Mouse (Mus musculus) macrophage (primary cell): ENCODE measurements at regions not wholly inside any gene's neighbourhood (a gene's known extent, or its start where the extent isn't known, plus 50 kb on each side); places are given as distances from the start of the nearest gene placed in this dataset.

Experiments used
- H3K27ac ChIP-seq: fragments of 350-480 bp; formaldehyde crosslinking; 2 replicates; pipeline ENCODE4 v1.9.0; 2021
- H3K36me3 ChIP-seq: fragments of 350-480 bp; formaldehyde crosslinking; 2 replicates; pipeline ENCODE4 v1.9.0; 2021; ENCODE audit errors: inconsistent target
- H3K4me3 ChIP-seq: fragments of 350-480 bp; formaldehyde crosslinking; 2 replicates; pipeline ENCODE4 v1.9.0; 2021; ENCODE audit errors: inconsistent target
- H3K79me2 ChIP-seq: fragments of 350-480 bp; formaldehyde crosslinking; 2 replicates; pipeline ENCODE4 v1.9.0; 2021; ENCODE audit errors: inconsistent target
- WGBS: methylation state at CpG from one replicate; pipeline ENCODE4 v1.1.7; 2026; ENCODE audit warnings: inconsistent platforms; ENCODE audit not compliant: missing documents; 5-methylcytosine and 5-hydroxymethylcytosine counted together

GRCm38 (mm10) chr2:117901311-117901710, 210.4 kb upstream of the Thbs1 start:
- H3K79me2 ChIP-seq = no peaks in the 10 kb centered on the region
- H3K36me3 ChIP-seq = no peaks in the 10 kb centered on the region
- 89% methylated on average over 2 of the region's 2 CpGs for WGBS
- no peak overlapping the region for H3K27ac ChIP-seq
- no peak overlapping the region for H3K4me3 ChIP-seq

GRCm38 (mm10) chr2:117902837-117903236, 208.8 kb upstream of the Thbs1 start:
- Histone ChIP-seq H3K4me3 (no peak overlapping the region), H3K27ac (no peak overlapping the region), H3K79me2 (no peaks in the 10 kb centered on the region), H3K36me3 (no peaks in the 10 kb centered on the region)
- WGBS = 94% methylated on average over 5 of the region's 5 CpGs

- H3K36me3 ChIP-seq = no peaks in the 10 kb centered on the region
- H3K79me2 ChIP-seq = no peaks in the 10 kb centered on the region
- H3K27ac ChIP-seq = no peak overlapping the region
- H3K4me3 ChIP-seq = no peak overlapping the region
- 87% methylated on average over 2 of the region's 2 CpGs for WGBS
These were observed 208.0 kb upstream of the Thbs1 start for GRCm38 (mm10) chr2:117903705-117904104.

GRCm38 (mm10) chr2:117906509-117906908, 205.2 kb upstream of the Thbs1 start:
- no peaks in the 10 kb centered on the region for H3K79me2 ChIP-seq
- WGBS = 100% methylated on average over 2 of the region's 2 CpGs
- H3K4me3 ChIP-seq = no peak overlapping the region
- no peak overlapping the region for H3K27ac ChIP-seq
- no peaks in the 10 kb centered on the region for H3K36me3 ChIP-seq

- WGBS = 75% methylated on average over 1 of the region's 1 CpGs
- H3K27ac ChIP-seq = no peak overlapping the region
These were observed 200.9 kb upstream of the Thbs1 start for GRCm38 (mm10) chr2:117910781-117911180.

GRCm38 (mm10) chr2:117912722-117913121, 199.0 kb upstream of the Thbs1 start:
- WGBS = 49% methylated on average over 2 of the region's 2 CpGs
- Histone ChIP-seq H3K27ac (no peak overlapping the region), H3K4me3 (no peak overlapping the region), H3K36me3 (no peaks in the 10 kb centered on the region), H3K79me2 (no peaks in the 10 kb centered on the region)

More at GRCm38 (mm10) chr2:117910781-117911180, 200.9 kb upstream of the Thbs1 start:
- no peak overlapping the region for H3K4me3 ChIP-seq
- H3K79me2 ChIP-seq = no peaks in the 10 kb centered on the region
- no peaks in the 10 kb centered on the region for H3K36me3 ChIP-seq

GRCm38 (mm10) chr2:117913846-117914245, 197.8 kb upstream of the Thbs1 start:
- 25% methylated on average over 4 of the region's 4 CpGs for WGBS
- Histone ChIP-seq H3K79me2 (no peaks in the 10 kb centered on the region), H3K4me3 (no peak overlapping the region), H3K27ac (peak overlapping the region; percentile 12; the same call in 1 of the 2 replicates), H3K36me3 (no peaks in the 10 kb centered on the region)

- no peak overlapping the region for H3K27ac ChIP-seq
- WGBS = 97% methylated on average over 2 of the region's 2 CpGs
- H3K79me2 ChIP-seq = no peaks in the 10 kb centered on the region
- no peak overlapping the region for H3K4me3 ChIP-seq
- H3K36me3 ChIP-seq = no peaks in the 10 kb centered on the region
These were observed 195.9 kb upstream of the Thbs1 start for GRCm38 (mm10) chr2:117915821-117916220.

- no peaks in the 10 kb centered on the region for H3K79me2 ChIP-seq
- H3K27ac ChIP-seq = no peak overlapping the region
- H3K36me3 ChIP-seq = no peaks in the 10 kb centered on the region
- WGBS = 100% methylated on average over 3 of the region's 3 CpGs
- H3K4me3 ChIP-seq = no peak overlapping the region
These were observed 194.5 kb upstream of the Thbs1 start for GRCm38 (mm10) chr2:117917181-117917580.

- 94% methylated on average over 5 of the region's 5 CpGs for WGBS
- H3K27ac ChIP-seq = no peak overlapping the region
- H3K4me3 ChIP-seq = no peak overlapping the region
- H3K36me3 ChIP-seq = no peaks in the 10 kb centered on the region
- H3K79me2 ChIP-seq = no peaks in the 10 kb centered on the region
These were observed 186.8 kb upstream of the Thbs1 start for GRCm38 (mm10) chr2:117924877-117925276.

- Histone ChIP-seq H3K36me3 (no peaks in the 10 kb centered on the region), H3K79me2 (no peaks in the 10 kb centered on the region), H3K4me3 (no peak overlapping the region), H3K27ac (no peak overlapping the region)
- WGBS = 34% methylated on average over 5 of the region's 5 CpGs
These were observed 186.3 kb upstream of the Thbs1 start for GRCm38 (mm10) chr2:117925412-117925811.

- no peak overlapping the region for H3K27ac ChIP-seq
- no peaks in the 10 kb centered on the region for H3K36me3 ChIP-seq
- H3K79me2 ChIP-seq = no peaks in the 10 kb centered on the region
- H3K4me3 ChIP-seq = no peak overlapping the region
- WGBS = 92% methylated on average over 5 of the region's 6 CpGs
These were observed 183.6 kb upstream of the Thbs1 start for GRCm38 (mm10) chr2:117928062-117928461.

GRCm38 (mm10) chr2:117929586-117929985, 182.1 kb upstream of the Thbs1 start:
- no peaks in the 10 kb centered on the region for H3K36me3 ChIP-seq
- H3K79me2 ChIP-seq = no peaks in the 10 kb centered on the region
- 100% methylated on average over 1 of the region's 1 CpGs for WGBS
- H3K4me3 ChIP-seq = no peak overlapping the region
- no peak overlapping the region for H3K27ac ChIP-seq

GRCm38 (mm10) chr2:117930895-117931537, 180.7 kb upstream of the Thbs1 start:
- Histone ChIP-seq H3K27ac (no peak overlapping the region), H3K79me2 (no peaks in the 10 kb centered on the region), H3K36me3 (no peaks in the 10 kb centered on the region), H3K4me3 (no peak overlapping the region)
- 89% methylated on average over 3 of the region's 3 CpGs for WGBS

- WGBS = 34% methylated on average over 6 of the region's 6 CpGs
- Histone ChIP-seq H3K27ac (0 out of 2 replicates have a peak overlapping the region, but pooled peaks have one; percentile 0), H3K4me3 (no peak overlapping the region), H3K36me3 (no peaks in the 10 kb centered on the region), H3K79me2 (no peaks in the 10 kb centered on the region)
These were observed 175.1 kb upstream of the Thbs1 start for GRCm38 (mm10) chr2:117936590-117936989.
